Mouse (Mus musculus): ENCODE results near the gene Arel1. TPM values are rescaled to one million over a fixed set of nuclear protein-coding genes. Genes with fewer than 3 reads are reported as not detected.

The Arel1 gene
- total RNA-seq, 2 experiments from 2014 or later = 16.6 to 18.9 TPM

DNA sequence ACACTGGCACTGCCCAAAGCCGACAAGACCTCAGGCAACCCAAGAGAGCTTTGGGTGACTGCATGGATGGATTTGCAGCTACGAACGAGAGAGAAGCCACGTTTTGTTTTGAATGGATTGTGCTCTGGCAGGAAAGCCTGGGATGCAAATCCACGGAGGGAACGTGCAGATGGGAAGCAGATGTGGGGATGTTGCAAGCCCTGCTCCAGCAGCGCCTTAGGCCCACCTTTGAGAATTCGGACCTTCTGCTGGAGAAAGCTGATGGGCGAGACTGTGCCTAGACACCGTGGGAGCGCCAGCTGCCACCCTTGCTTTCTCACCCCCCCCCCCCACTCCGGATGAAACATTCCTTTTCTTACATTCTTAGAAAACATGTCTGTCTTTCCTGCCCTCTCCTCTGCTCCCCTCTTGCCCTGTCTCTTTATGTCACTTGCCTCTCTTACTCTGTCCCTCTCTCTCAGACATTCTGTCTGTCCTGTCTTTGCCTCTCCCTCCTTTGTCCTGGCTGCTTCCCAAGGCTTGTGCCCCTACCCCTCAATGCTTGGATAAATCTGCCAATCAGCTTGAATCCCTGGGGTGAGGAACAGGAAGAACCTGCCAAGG, 63.6 kb downstream of the Arel1 start:
- peak; percentile 34 for DNase-seq

DNA sequence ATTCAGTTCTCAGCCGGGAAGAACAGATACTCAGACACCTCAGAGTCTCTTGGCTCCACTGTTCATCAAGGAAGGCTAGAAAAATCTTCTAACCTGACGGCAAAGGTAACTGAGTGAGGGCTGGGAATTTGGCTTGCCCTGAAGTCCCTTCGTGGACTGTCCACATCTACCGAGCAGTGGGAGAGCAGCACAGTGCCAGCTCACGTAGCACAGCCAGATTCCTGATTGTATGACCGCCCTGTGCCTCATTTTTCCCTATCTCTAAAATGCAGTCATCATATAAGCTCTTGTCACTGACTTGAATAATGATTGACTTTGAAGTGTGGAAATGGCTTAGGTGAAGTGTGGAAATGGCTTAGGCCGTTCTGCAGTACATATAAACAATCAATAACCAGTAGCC, 66.3 kb downstream of the Arel1 start:
- DNase-seq = no peak

DNA sequence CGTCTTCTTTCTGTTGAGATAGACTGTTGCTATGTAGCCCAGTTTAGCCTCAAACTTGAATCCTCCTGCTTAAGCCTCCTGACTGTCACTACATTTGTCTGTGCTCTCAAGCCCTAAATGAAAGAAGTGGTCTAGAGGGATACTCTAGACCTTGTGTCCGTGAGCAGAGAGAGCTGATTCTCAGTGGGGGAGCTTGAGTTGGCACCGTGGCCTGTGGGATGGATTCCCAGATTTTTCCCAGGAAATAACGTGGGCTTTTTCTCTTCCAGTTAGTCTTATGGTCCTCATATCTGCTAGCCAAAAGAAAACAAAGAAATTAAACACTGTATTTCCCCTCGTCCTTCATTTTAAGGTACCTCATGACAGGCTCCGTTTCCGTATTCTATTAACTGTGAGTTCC, 70.4 kb downstream of the Arel1 start:
- DNase-seq = no peak

DNA sequence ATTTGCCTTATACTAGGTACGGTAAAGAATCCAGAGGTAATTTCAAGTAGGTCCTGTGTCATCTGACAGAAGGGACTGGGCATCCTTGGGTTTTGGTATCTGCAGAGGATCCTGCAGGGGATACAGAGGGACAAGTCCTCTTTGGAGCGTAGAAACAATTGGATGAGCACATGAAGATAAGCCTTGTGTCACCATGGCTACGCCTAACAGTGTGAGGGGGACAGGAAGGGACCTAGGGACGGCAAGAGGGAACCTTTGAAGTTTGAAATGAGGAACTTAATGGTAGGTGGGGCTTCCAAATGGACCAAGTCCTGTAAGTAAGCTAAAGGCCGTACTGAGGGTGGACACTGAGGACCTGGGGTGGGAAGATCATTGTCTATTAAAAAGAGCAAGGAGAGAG, 73.4 kb downstream of the Arel1 start:
- no peak for DNase-seq

DNA sequence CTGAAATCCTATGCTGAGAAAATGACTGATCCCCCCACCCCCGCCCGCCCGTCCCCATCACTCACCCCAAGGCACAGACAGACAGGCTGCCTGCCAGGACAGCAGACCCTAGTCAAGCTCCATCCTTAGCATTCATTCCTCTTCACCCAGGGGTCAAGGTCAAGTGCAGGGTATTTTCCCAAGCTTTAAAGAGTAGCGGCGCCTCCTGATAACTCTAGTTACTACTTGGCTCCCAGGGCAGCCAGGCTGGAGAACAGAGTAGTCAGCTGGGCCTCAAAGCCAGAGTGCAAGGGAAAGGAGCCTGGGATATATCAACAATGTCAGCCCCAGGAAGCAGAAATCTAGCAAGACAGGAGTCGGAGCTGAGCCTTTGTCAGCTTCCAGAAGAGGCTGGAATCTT, 74.5 kb downstream of the Arel1 start:
- no peak for DNase-seq

DNA sequence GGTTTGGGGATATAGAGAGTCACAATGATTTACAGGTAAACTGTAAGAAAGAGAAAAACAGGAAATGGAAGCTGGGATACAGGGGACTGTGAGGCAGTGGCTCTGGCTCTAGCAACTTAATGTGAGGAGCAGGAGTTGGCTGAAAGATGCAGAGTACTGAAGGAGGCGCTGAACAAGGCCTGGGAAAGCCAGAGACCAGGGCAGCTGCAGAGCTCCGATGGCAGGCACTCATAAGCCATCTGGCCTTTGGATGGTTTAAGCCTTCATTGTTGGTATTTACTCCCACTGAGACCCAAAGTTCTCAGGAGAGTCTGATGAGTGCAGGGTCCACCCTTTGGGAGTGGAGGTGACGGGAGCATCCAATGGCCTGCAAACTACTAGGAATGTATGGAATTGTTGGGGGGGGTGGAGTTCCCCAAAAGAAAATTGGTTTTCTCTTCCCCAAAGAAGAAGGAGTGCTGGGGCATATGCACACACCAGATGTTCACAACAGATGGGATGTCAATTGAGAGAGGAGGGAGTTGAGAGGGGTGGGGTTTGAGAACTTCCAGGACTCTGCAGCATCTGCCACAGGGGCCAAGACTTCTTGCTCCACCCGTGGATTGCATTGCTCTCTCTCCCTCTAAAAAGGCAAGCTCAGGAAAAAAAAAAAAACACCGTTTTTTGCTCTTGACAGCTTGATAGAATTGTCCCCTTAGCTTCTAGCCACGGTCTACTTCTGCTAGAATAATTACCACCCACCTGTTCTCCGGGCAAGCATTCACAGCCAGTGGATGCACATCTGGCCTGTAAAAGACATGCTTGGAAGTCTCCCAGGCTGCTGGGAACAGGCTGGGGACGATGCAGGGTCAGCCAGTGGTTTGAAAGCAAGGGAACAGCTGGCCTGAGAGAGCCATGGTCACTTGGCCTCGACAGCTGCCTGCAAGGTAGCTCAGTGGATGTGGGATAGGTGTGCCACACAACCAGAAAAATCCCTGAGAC, 76.8 kb downstream of the Arel1 start:
- peak; percentile 62 for DNase-seq

DNA sequence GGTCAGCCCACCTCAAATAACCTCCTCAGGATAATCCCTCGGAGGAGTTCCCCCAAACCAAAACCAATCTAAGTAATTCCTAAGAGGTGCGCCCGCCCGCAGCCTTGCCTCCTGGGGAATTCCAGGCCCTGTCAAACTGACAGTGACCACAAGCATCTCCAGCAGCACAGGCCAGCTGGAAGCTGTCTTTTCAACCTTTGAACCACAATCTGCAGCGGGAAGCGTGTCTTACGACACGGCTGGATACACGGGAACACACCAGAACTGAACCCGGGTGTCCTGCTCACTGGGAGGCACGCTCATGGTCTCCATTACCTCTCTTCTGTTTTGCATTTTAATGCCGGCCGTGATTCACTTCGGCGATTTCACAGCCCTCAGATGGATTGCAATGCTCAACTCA, 80.4 kb downstream of the Arel1 start:
- no peak for DNase-seq

DNA sequence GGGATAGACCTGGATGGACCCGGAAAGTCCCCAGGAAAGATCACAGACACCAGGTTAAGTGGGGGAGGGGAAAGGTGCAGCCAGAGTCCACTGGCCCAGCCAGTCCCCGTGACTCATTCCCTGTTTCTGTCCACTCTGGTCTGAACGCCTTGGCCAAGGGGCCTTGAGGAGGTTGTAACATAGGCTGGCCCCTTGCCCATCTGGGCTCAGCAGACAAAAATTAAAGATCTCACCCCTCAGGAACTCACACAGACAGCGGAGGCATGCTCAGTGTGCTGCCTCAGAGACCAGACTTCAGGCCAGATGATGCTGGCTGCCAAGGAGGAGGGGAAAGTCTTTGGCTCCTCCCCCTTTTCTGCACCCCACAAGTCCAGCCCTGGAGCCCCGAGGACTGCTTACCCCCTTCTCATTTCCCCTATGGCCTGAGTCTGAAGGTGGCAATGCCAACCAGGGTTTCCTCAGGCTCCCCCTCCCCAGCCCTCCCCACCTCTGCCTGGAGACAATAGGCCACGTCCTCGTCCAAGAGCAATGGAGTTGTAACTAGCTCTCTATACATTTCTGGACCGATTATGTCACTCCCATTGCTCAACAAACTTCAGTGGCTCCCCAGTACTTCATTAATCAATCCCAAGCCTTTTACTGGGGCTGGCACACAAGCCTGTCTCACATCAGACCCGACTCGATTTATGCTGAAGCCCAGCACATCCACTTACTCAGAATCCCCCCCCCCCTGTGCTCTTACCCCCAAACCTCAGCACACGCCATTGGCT, 85.4 kb downstream of the Arel1 start:
- DNase-seq = peak; percentile 44

DNA sequence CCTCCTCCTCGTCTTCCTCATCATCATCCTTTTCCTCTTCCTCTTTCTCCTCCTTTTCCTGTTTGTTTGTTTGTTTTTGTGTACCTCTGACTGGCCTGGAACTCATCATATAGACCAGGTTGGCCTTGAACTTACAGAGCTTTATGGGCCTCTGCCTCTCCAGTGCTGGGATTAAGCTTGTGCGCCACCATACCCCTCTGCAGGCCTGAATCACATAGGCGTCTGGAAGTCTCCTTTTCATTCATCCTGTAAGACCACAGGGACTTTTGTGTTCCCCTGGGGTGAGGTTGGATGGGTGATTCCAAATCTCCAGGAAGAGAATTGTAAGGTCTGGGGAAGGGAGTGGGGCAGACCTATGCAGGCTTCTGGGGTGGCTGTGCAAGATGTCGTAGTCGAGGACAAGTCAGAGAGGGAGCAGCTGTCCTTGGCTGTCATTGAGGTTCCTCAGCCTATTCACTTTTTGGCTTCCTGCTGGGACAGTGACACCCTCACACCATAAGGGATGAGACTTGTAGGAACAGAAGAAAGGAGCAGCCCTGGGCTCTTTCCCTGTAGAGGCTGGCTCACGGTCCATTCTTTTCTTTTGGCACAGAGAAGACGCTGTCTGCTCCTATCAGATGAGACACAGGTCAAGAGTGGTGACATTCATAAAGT, 86.2 kb downstream of the Arel1 start:
- no peak for DNase-seq

DNA sequence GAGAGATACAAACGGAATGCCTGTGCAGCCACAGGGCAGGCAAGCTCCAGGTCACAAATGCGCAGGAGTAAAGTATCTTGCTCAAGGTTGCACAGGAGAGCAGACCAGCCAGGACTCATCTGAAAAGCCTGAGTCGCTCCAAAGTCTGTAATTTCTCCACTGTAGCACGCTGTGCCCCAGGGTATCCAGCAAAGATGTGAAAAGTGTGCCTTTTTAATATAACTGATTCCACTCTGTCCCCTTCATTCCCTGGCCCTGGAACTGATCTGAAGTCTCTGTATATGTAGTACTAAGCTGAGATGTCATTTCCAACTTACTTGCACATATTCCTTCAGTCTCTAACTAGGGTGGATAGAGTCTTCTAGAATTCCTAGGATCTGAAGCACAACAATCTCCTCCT, 87.9 kb downstream of the Arel1 start:
- no peak for DNase-seq

DNA sequence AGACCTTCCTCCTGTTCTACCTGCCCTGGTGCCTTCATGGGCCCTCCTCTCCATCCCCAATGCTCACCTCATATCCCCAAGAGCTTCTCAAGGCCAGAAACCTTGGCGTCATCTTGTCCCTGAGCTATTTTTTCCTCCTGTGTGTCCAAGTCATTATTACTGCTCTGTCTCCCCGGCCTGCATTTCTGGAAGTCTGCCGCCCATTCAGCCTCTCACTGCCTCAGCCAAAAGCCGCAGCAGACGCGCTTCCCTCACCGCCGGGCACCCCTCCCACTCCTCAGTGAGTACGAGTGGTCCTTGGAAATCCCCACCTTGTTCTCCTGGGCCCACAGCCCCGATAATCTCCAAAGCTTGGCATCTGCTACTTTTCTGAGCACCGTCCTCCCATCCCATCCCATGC, 90.6 kb downstream of the Arel1 start:
- DNase-seq = peak; percentile 36

DNA sequence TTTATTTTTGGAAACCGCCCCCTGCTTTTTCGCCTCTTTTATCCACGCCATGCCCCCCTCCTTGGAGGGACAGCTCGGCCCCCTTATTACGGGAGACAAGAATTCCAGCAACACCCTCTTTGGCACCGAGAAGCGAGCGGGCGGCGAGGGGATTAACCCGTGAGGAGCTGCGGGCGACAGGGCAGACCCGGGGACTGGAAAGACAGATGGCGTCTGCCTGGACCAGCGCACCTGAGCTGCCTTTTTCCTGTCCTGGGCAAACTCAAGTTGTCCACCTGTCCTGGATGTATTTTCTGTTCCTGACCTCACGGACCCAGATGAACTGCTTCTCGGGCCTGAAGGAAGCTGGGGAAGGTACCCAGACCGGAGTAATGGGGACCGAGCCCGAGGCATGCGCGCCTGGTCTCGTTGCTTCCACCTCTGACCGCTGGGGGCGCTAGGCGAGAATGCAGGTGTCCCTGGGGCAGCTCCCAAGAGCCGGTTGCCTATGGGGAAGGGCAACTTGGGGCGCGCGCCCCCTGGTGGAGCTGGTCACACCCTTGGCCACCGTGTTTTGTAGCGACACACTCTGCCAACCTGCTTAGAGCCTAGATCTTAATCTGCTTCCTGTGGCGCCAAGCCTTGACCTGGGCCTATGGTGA, 94.1 kb downstream of the Arel1 start, which contains the start of gene Ltbp2:
Gene Ltbp2, minus strand, starts transcription at position 52 of the 641 bp plus-strand sequence.
- DNase-seq = peak; percentile 74

DNA sequence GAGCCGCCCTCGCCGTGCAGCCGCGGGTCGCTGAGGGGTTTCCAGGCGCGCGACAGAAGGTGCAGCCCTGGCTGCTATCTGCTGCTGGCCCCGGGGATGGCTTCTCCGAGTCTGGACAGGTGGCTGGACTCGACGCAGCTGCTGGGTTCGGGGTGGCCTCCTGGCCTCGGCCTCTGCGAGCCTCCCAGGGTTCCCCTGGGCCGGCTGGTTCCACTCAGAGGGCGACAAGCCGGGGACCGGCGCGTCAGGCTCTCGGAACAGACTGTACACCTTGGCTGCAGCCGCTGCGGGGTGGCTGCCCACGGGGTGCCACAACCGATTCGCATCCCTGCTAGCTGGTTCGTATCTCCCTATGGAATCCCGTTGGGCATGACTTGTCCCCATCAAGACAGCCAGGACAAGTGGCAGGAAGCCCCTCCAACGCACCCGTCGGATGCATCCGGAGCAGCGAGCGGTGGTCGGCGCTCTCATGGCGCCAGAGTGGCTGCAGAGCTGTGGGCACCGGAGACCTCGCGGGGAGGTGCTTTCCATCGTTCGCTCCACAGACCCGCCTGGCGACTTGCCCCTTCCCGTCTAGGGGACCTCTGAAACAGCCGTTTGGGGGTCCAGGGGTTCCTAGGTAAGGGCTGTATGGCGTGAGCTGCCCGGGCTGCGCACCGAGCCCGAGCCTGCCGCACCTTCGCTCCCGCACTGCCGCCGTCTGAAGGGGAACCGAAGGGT, 94.8 kb downstream of the Arel1 start:
- no peak for DNase-seq

DNA sequence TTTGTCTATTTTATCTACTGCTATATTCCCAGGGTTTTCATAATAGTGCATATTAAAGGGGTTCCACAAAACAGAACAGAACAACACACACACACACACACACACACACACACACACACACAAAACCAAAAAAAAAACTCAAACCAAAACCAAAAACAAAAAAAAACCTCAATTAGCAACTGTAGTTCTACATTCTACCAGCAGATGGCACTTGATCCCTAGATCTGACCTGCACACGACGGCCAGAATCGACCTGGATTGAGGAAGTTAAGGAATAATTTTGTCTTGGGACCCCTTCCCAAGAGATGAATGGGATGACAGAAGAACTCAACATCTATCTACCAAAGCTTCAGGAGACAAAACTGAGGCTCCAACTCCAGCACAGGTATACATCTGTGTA, 97.3 kb downstream of the Arel1 start:
- no peak for DNase-seq

DNA sequence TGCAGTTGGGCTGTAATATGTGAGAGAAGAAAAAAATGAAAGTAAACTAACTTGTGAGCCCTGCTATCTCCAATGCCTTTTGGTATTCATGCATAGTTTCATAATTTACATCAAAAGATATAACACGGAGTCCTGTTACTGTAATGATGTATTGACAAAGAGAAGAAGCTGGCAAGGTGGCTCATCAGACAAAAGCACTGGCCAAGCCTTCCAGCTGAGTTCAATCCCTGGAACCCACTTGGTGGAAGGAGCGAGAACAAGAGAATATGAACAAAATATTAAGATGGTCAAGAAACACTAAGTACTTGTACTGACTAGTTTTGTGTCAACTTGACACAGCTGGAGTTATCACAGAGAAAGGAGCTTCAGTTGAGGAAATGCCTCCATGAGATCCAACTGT, 98.4 kb downstream of the Arel1 start:
- no peak for DNase-seq

Other genes starting within 250 kb of the Arel1 start
- gene Npc2, start 197.7 kb downstream of the Arel1 start, total RNA-seq (2021) = 10 to 100 TPM; 13.8 to 20.0 TPM
- gene Isca2, start 197.6 kb downstream of the Arel1 start, total RNA-seq (2021) = 10 to 100 TPM; 39.9 to 52.4 TPM
- gene Ltbp2, start 94.4 kb downstream of the Arel1 start, total RNA-seq (2021) = 1 to 10 TPM; 1.3 to 1.6 TPM
- 10 to 100 TPM; 26.7 to 27.0 TPM for gene Fcf1, start within 50 bp of the Arel1 start, total RNA-seq (2021)
- 10 to 100 TPM; 15.8 to 16.5 TPM for gene Ylpm1, start 25.4 kb upstream of the Arel1 start, total RNA-seq (2021)
- gene Prox2, start 139.9 kb upstream of the Arel1 start, total RNA-seq (2021) = 1 to 10 TPM; 2.2 to 2.3 TPM
- gene Dlst, start 139.9 kb upstream of the Arel1 start, total RNA-seq (2021) = 100 to 1,000 TPM; 326 to 330 TPM
- 1 to 10 TPM in 1 of 2 experiments, under 1 TPM in 1; 0.95 to 1.1 TPM for gene Rps6kl1, start 180.4 kb upstream of the Arel1 start, total RNA-seq (2021)
- 1 to 10 TPM; 1.3 to 1.8 TPM for gene Pgf, start 206.9 kb upstream of the Arel1 start, total RNA-seq (2021)
- 10 to 100 TPM; 47.1 to 54.2 TPM for gene Eif2b2, start 248.6 kb upstream of the Arel1 start, total RNA-seq (2021)